ENCODE assay signal across 8 mouse cellular contexts in the genomic region with DNA sequence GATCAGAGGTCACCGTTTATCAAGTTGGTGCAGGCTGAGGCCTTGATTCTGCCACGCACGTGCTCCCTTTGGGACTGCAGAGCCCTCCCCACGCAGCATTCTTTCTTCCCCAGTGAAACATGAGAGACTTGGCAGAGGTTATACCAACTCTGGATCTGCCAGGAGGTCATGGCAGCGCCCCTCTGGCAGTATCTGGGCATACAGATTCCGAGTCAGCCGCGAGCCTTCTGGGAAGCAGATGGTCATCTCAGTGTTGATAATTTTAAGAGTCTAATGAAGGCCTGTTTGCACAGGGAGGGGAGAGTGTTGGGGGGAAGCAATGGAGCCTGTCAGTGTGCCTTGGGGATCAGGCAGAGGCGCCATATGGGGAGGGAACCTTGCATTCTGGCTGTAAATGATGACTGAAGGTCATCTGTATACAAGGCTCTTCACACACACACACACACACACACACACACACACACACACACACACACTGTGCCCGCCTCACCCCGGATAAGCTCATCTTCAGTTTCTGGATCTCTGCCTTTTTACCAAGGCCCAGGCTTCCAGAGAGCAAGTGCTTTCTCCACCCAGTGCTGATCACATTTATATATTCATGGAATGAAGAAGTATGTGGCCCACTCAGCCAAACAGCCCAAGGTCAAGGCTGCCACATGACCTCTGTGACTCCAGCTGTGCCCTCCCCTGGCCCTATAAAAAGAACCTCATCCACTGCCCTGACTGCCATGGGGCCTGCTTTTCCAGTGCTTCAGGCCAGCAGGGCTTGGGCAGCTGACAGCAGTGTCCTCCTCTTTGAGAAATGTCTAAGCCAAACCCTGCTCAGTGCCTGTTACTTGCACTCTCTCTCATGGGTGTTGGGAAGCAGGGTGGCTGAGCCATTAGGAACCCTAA. TPM values are rescaled to one million over a fixed set of nuclear protein-coding genes. Genes with fewer than 3 reads are reported as not detected.
DNase-seq lines count a peak whose midpoint lies in the region; ATAC-seq lines count a peak whose summit lies in the region.

No protein-coding gene starts in this region.

- no peak overlapping the region for H3K4me3 ChIP-seq in forebrain, embryonic 14.5 days (ENCODE audit: low read depth, low read length)
- H3K4me3 ChIP-seq in midbrain, embryonic 13.5 days (replicated peaks) = no peak overlapping the region

- ATAC-seq in forebrain, embryonic 14.5 days = peak; percentile 75
- peak; percentile 60; the same call in 1 of the 2 replicates for ATAC-seq in midbrain, embryonic 13.5 days

- H3K36me3 ChIP-seq in forebrain, embryonic 14.5 days (ENCODE audit: control insufficient read depth, insufficient read depth, low read length) = no peaks in the 10 kb centered on the region
- no peaks in the 10 kb centered on the region for H3K36me3 ChIP-seq in midbrain, embryonic 13.5 days

- peak; percentile 39 for DNase-seq in kidney, adult 11 months
- DNase-seq in kidney, postnatal 10 days = no peak
- peak; percentile 55 for DNase-seq in adrenal gland, adult 8-10 months
- DNase-seq in forebrain, embryonic 14.5 days (ENCODE audit: low spot score) = peak; percentile 62
- no peak for DNase-seq in c-Kit-positive CD71-positive TER-119-positive erythroid progenitor cells, embryonic 14.5 days (ENCODE audit: low spot score)
- no peak for DNase-seq in thymus, postnatal 4 days
- no peak for DNase-seq in thymus, postnatal 36 days

- no peaks in the 10 kb centered on the region for H3K9me3 ChIP-seq in forebrain, embryonic 14.5 days (replicated peaks; ENCODE audit: control insufficient read depth, low read length)
- no peaks in the 10 kb centered on the region for H3K9me3 ChIP-seq in midbrain, embryonic 13.5 days

- H3K4me2 ChIP-seq in forebrain, embryonic 14.5 days (ENCODE audit: low read length) = no peak overlapping the region
- H3K4me2 ChIP-seq in midbrain, embryonic 13.5 days (replicated peaks) = no peak overlapping the region

- no peaks in the 10 kb centered on the region for H3K27me3 ChIP-seq in forebrain, embryonic 14.5 days (replicated peaks; ENCODE audit: control insufficient read depth, insufficient read depth, low read length)
- 0 out of 2 replicates have a peak, but pooled peaks cover under 1% of the 10 kb centered on the region for H3K27me3 ChIP-seq in midbrain, embryonic 13.5 days

- H3K9ac ChIP-seq in forebrain, embryonic 14.5 days (ENCODE audit: low read length) = no peak overlapping the region
- H3K9ac ChIP-seq in midbrain, embryonic 13.5 days (replicated peaks) = no peak overlapping the region

- H3K4me1 ChIP-seq in forebrain, embryonic 14.5 days (ENCODE audit: control insufficient read depth, insufficient read depth, low read length) = 0 out of 2 replicates have a peak, but pooled peaks cover 2% of the 10 kb centered on the region
- H3K4me1 ChIP-seq in midbrain, embryonic 13.5 days (replicated peaks) = peaks cover 9% of the 10 kb centered on the region

- 55% methylated on average over 11 of the region's 11 CpGs for WGBS in forebrain, embryonic 14.5 days
- WGBS in midbrain, embryonic 13.5 days = 54% methylated on average over 11 of the region's 11 CpGs

- H3K27ac ChIP-seq in forebrain, embryonic 14.5 days (ENCODE audit: low read depth, low read length) = no peak overlapping the region; the same call in 1 of the 2 replicates
- H3K27ac ChIP-seq in midbrain, embryonic 13.5 days = peak overlapping the region; percentile 15; the same call in 1 of the 2 replicates

RNA-seq across cellular contexts. Expression of a gene that starts 18.5 kb away (rescaled TPM):
- 10 to 100 TPM; 62.7 to 87.3 (median 75.5) TPM for total RNA-seq in adrenal gland, adult 8-10 months (2022)
- 15.0 and 19.8 TPM in 2 replicates for polyA plus RNA-seq in forebrain, embryonic 14.5 days (2014; fragmentation: Nextera tagmentation; extraction: Ambion mirVana)
- polyA plus RNA-seq in midbrain, embryonic 13.5 days (2015; fragmentation: Nextera tagmentation; extraction: Ambion mirVana) = 16.1 and 20.6 TPM in 2 replicates

Comparison
In these comparisons a context has a peak if more than half of its experiments do, and no peak if none do; other contexts are left out.
1. DNase-seq: peak in kidney, adult 11 months (single experiment), adrenal gland, adult 8-10 months (single experiment) and forebrain, embryonic 14.5 days (single experiment); none in kidney, postnatal 10 days (single experiment), c-Kit-positive CD71-positive TER-119-positive erythroid progenitor cells, embryonic 14.5 days (single experiment), thymus, postnatal 4 days (single experiment) and thymus, postnatal 36 days (0 of 2).